Mouse (Mus musculus) embryonic fibroblast, embryonic 13.5 days (primary cell): ENCODE results near the gene Dctpp1. TPM values are rescaled to one million over a fixed set of nuclear protein-coding genes. Genes with fewer than 3 reads are reported as not detected.

ENCODE experiments used
- H3K27ac ChIP-seq: 2 replicates; pipeline ENCODE4 v1.5.1; 2012; ENCODE audit warnings: low read length, control low read depth, inconsistent platforms; ENCODE audit not compliant: insufficient read depth
- H3K4me1 ChIP-seq: 2 replicates; pipeline ENCODE4 v1.6.1; 2011; ENCODE audit warnings: low read length; ENCODE audit not compliant: control insufficient read depth, insufficient read depth
- H3K4me3 ChIP-seq: 2 replicates; pipeline ENCODE4 v1.5.1; 2011; ENCODE audit warnings: mild to moderate bottlenecking, control low read depth, low read length; ENCODE audit not compliant: insufficient read depth
- CTCF ChIP-seq: IDR thresholded peaks from 2 replicates; pipeline ENCODE4 v1.5.1; 2011; ENCODE audit warnings: mild to moderate bottlenecking, control low read depth, low read length, moderate library complexity, borderline replicate concordance; ENCODE audit not compliant: insufficient read depth
- POLR2A ChIP-seq: IDR thresholded peaks from 2 replicates; pipeline ENCODE4 v1.6.1; 2011; ENCODE audit warnings: low read depth, mild to moderate bottlenecking, control low read depth, low read length, moderate library complexity
- polyA plus RNA-seq: library from polyadenylated mRNA; stranded (reverse); fragments of >200 nt; gene quantifications from 2 replicates; pipeline ENCODE4 v1.2.4, GENCODE M21; 2011; ENCODE audit warnings: low read depth; ENCODE audit not compliant: missing spikeins, insufficient read length

The Dctpp1 gene
- polyA plus RNA-seq, 1 experiment: 30.6 TPM

- no peaks in the 10 kb centered on the region for H3K4me1 ChIP-seq
- TF ChIP-seq CTCF: no peak
- TF ChIP-seq POLR2A: no peak
- H3K27ac ChIP-seq: no peak overlapping the region
- no peak overlapping the region for H3K4me3 ChIP-seq
Observed at GRCm38 (mm10) chr7:127285154-127285553, 24.6 kb upstream of the Dctpp1 start.

DNA sequence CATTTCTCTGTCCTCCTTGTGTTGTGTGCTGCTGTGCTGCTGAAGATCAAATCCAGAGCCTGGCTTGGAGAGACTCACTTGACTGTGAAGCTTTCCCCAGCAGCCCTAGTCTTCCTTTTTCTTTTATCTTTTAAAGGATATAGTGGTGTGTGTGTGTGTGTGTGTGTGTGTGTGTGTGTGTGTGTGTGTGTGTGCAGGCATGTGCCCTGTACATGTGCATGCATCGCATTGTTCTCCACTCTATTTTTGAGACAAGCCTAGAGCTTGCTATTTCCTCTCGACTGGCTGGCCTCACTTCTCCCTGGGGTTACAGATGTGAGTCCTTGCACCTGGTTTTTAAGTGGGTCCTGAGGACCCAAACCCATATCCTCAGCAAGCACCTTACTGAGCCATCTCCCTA is 21.7 kb upstream of the Dctpp1 start:
- H3K27ac ChIP-seq: no peak overlapping the region
- TF ChIP-seq POLR2A (no peak), CTCF (no peak)
- H3K4me1 ChIP-seq: no peaks in the 10 kb centered on the region
- no peak overlapping the region for H3K4me3 ChIP-seq

- Histone ChIP-seq H3K4me3 (no peak overlapping the region), H3K27ac (no peak overlapping the region), H3K4me1 (no peaks in the 10 kb centered on the region)
- TF ChIP-seq CTCF (no peak), POLR2A (no peak)
Observed at GRCm38 (mm10) chr7:127281114-127281513, 20.6 kb upstream of the Dctpp1 start.

DNA sequence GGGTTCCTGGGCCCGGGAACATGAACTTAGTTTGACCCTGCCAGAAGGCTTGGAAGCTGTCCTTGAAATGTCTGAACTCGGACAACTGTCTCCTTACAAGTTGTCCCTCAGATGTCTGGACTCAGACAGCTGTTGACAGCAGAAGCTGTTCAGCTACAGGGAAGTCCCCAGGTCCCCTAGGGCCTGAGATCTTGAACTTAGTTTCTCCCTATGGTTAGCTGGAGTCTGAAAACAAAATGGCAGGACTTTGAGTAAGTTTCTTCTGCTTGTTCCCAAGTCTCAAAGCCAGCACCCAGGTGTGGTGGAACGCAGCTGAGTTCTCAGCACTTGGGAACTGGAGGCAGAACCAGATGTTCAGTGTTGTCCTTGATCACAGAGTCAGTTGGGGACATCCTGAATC is 19.6 kb upstream of the Dctpp1 start:
- H3K27ac ChIP-seq: no peak overlapping the region
- TF ChIP-seq POLR2A: no peak
- TF ChIP-seq CTCF: no peak
- no peak overlapping the region for H3K4me3 ChIP-seq
- no peaks in the 10 kb centered on the region for H3K4me1 ChIP-seq

- Histone ChIP-seq H3K4me1 (no peaks in the 10 kb centered on the region), H3K27ac (no peak overlapping the region), H3K4me3 (no peak overlapping the region)
- TF ChIP-seq CTCF (peak; percentile 66; the same call in 1 of the 2 replicates), POLR2A (no peak)
Observed at GRCm38 (mm10) chr7:127278311-127278710, 17.8 kb upstream of the Dctpp1 start.

- Histone ChIP-seq H3K4me3 (no peak overlapping the region), H3K27ac (no peak overlapping the region), H3K4me1 (peaks cover 3% of the 10 kb centered on the region; the same call in 1 of the 2 replicates)
- TF ChIP-seq CTCF (no peak), POLR2A (no peak)
Observed at GRCm38 (mm10) chr7:127276519-127276961, 16.0 kb upstream of the Dctpp1 start.

DNA sequence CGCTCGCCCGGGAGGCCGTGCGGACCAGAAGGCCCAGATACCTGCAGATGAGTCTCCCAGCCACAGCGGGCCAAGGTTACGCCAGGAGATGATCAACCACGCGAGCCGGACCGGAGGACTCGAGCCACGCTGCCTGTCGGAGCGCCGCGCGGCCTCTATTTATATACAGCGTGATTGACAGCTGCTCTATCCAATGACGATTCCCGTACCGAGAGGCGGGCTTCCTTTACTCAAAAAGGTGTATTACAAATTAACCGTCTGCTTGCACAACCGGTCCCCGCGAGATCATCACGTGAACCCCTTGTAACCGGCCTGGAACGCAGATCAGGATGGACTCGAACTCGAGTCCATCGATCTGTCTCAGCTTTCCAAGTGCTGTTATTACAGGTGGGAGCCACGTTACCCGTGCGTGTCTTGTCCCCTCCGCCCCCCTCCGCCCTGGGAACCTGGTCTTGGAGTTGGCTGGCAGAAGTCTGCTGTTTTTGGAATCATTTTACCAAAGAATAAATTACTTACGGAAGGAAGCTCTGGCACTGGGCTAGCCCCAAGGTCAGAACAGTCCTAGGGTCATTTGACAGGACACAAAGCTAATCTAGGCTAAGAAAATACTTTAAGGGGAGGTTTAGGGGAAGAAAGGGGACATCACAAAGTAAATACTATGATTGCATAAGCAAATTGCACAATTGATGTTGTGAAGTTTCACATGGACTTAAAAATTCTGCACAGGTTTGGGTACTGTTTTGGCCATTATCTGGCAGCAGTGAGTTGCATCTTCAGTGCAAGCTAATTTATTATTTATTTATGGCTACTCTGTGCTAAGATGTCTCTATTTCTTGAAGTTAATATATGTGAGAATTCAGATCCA is 13.6 kb upstream of the Dctpp1 start, which contains the start of gene Sephs2:
Sephs2 (minus strand) TSS at position 131 of the 865 bp plus-strand sequence.
- H3K27ac ChIP-seq: no peak within 1 kb of the TSS
- TF ChIP-seq POLR2A (peak; percentile 97), CTCF (no peak)
- H3K4me3 ChIP-seq: peak within 1 kb of the TSS; percentile 70
- H3K4me1 ChIP-seq: peaks cover 3% of the 10 kb centered on the region; the same call in 1 of the 2 replicates

GRCm38 (mm10) chr7:127273118-127273923 is 12.8 kb upstream of the Dctpp1 start:
- H3K4me1 ChIP-seq: peaks cover 3% of the 10 kb centered on the region; the same call in 1 of the 2 replicates
- no peak overlapping the region for H3K27ac ChIP-seq
- H3K4me3 ChIP-seq: peak overlapping the region; percentile 70
- TF ChIP-seq POLR2A (no peak), CTCF (no peak)

DNA sequence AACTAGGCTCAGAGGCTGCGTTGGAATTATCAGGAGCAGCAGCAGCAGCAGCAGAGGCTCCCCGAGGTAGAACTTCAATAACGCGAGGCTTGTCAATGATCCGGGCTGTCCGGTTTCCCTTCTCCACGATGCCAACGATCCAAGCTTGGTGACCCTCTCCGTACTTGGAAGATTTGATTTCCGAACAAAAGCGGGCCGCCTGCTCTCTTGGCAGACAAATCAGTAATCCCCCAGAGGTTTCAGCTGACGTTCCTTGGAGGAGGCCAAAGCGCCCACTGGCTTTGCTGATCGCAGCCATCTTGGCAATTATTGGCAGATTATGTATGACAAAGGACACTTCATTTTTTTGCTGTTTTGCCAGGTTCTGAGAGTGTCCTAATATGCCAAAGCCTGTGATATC is 12.1 kb upstream of the Dctpp1 start:
- H3K4me3 ChIP-seq: no peak overlapping the region
- H3K27ac ChIP-seq: no peak overlapping the region

More for the DNA sequence above, 12.1 kb upstream of the Dctpp1 start:
- H3K4me1 ChIP-seq: peaks cover 3% of the 10 kb centered on the region; the same call in 1 of the 2 replicates
- TF ChIP-seq CTCF: no peak
- TF ChIP-seq POLR2A: no peak
